Mouse (Mus musculus) kidney, adult 2 months (tissue): ENCODE measurements around the gene Slc48a1.

ENCODE experiments used
- CTCF ChIP-seq: fragments of 200-500 bp; conservative IDR thresholded peaks from 2 replicates; pipeline ENCODE4 v1.5.1; 2011; ENCODE audit warnings: low read depth, mild to moderate bottlenecking, control low read depth, low read length, moderate library complexity, mixed read lengths; ENCODE audit not compliant: insufficient read depth, insufficient read length
- POLR2A ChIP-seq: fragments of 200-500 bp; IDR thresholded peaks from one replicate; pipeline ENCODE4 v1.6.1; 2011; ENCODE audit warnings: low read depth, low read length, control low read depth

DNA sequence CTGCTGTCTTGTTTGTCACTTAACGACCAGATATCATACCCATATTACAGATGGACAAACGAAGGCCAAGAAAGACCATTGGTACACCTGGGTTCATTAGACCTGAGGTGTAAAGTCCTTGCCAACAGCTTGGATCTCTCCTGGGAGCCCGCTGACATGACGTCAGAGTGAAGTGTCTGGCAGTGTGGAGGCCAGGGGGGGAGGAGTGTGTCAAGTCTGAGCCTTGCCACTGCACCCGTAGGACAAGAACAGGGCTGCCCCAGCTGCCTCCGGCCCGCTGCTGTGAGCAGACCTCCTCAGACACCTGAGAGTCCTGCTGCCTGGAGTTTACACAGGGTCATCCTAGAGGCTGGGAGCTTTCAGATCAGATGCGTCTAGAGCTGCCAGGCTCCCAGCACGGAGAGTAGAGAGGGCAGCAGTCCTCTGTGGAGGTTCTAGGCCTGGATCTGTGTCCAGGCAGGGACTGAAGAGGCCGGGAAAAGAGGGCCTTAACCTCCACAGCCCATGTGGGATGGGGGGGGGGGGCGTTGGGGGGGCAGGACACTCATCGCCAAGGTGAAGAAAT is 34.3 kb upstream of the Slc48a1 start:
- TF ChIP-seq CTCF: no peak
- no peak for TF ChIP-seq POLR2A
